Mouse (Mus musculus) thymus, adult 2 months (tissue): Measurements from ENCODE around the gene Smarcc2. TPM values are rescaled to one million over a fixed set of nuclear protein-coding genes. Genes with fewer than 3 reads are reported as not detected.

ENCODE experiments used
- DNase-seq: peaks from one replicate; pipeline ENCODE4 v3.0.0; 2021
- H3K27ac ChIP-seq: fragments of 200-500 bp; 2 replicates; pipeline ENCODE4 v1.5.1; 2012; ENCODE audit warnings: low read length, control low read depth; ENCODE audit not compliant: control insufficient read depth, insufficient read depth
- H3K27me3 ChIP-seq: fragments of 200-500 bp; 2 replicates; pipeline ENCODE4 v1.6.1; 2012; ENCODE audit warnings: mild to moderate bottlenecking, low read length, moderate library complexity, mixed read lengths; ENCODE audit not compliant: control insufficient read depth, insufficient read depth
- H3K36me3 ChIP-seq: fragments of 200-500 bp; 2 replicates; pipeline ENCODE4 v1.6.1; 2012; ENCODE audit warnings: mild to moderate bottlenecking, low read length, moderate library complexity; ENCODE audit not compliant: control insufficient read depth, insufficient read depth
- H3K4me1 ChIP-seq: fragments of 200-500 bp; replicated peaks from 2 replicates; pipeline ENCODE4 v1.6.1; 2012; ENCODE audit warnings: low read length; ENCODE audit not compliant: control insufficient read depth, insufficient read depth
- H3K4me3 ChIP-seq: fragments of 200-500 bp; 2 replicates; pipeline ENCODE4 v1.5.1; 2012; ENCODE audit warnings: mild to moderate bottlenecking, low read length, control low read depth, moderate library complexity; ENCODE audit not compliant: control insufficient read depth, insufficient read depth
- CTCF ChIP-seq: fragments of 200-500 bp; IDR thresholded peaks from 2 replicates; pipeline ENCODE4 v1.5.1; 2012; ENCODE audit warnings: mild to moderate bottlenecking, control low read depth, low read length, moderate library complexity, borderline replicate concordance; ENCODE audit not compliant: control insufficient read depth, poor library complexity, insufficient read depth; ENCODE audit errors: extremely low read depth
- POLR2A ChIP-seq: fragments of 200-500 bp; IDR thresholded peaks from 2 replicates; pipeline ENCODE4 v1.6.1; 2012; ENCODE audit warnings: mild to moderate bottlenecking, low read length, control low read depth, moderate library complexity; ENCODE audit not compliant: control insufficient read depth, poor library complexity, insufficient read depth; ENCODE audit errors: extremely low read depth
- WGBS: fragments of 180-500 bp; shearing (Covaris S2); methylation state at CpG from one replicate; pipeline ENCODE4 v1.1.7; 2018; 5-methylcytosine and 5-hydroxymethylcytosine counted together
- polyA plus RNA-seq: library from polyadenylated mRNA; depleted of rRNA; stranded (reverse); fragments of >200 nt; gene quantifications from 2 replicates; pipeline ENCODE4 v1.2.3, GENCODE M21; 2012

Gene Smarcc2
- polyA plus RNA-seq, 1 experiment = 176 TPM

DNA sequence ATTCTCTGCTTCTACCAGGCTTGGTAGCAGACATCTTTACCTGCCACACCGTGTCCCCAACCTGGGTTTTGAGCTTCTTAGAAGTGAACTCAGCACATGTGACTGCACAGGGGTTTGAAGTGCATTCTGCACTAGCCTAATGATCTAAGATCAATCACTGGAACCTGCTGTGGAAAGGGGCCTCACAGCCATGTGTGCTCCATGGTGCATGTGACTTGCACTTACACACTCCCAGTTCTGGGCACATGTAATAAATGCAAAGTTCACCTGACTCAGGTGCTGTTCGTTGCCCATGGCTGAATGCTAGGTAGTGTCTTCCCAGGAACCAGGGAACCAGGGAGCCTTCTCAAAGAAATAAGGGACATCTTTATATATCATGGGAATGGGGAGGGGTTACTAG is 25.6 kb upstream of the Smarcc2 start:
- Histone ChIP-seq H3K27ac (peak overlapping the region; percentile 17; the same call in 1 of the 2 replicates), H3K4me1 (peaks cover 32% of the 10 kb centered on the region), H3K4me3 (no peak overlapping the region), H3K27me3 (no peaks in the 10 kb centered on the region), H3K36me3 (peaks cover 25% of the 10 kb centered on the region)
- no peak for TF ChIP-seq POLR2A
- TF ChIP-seq CTCF = no peak
- WGBS = 98% methylated on average over 2 of the region's 2 CpGs
- DNase-seq = no peak

DNA sequence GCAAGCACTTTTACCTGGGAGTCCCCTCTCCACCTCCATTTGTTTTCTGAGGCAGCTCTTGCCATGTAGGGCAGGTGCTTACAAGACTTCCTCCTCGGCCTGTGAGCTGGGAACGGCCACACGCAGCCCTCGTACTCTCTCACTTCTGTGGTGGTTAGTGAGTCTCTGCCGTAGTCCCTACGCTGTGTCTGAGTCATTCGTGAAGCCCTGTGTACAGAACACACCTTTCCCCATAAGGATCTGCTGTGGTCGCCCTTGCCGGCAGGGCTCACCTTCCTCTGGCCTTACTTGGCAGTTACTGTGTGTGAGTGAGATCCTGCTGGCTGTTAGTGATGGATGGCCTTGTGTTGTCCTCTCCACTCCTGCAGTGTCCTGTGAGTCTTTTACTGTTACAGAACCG is 24.4 kb upstream of the Smarcc2 start:
- H3K27me3 ChIP-seq = no peaks in the 10 kb centered on the region
- peaks cover 35% of the 10 kb centered on the region for H3K4me1 ChIP-seq
- H3K27ac ChIP-seq = peak overlapping the region; percentile 96
- H3K36me3 ChIP-seq = peaks cover 15% of the 10 kb centered on the region
- peak overlapping the region; percentile 13 for H3K4me3 ChIP-seq
- 9% methylated on average over 10 of the region's 10 CpGs for WGBS
- TF ChIP-seq POLR2A (0 out of 2 replicates have a peak, but pooled peaks have one; percentile 22), CTCF (no peak)
- peak; percentile 57 for DNase-seq

GRCm38 (mm10) chr10:128435186-128435823 is 23.7 kb upstream of the Smarcc2 start:
- 86% methylated on average over 17 of the region's 17 CpGs for WGBS
- TF ChIP-seq CTCF (no peak), POLR2A (no peak)
- H3K36me3 ChIP-seq = peaks cover 11% of the 10 kb centered on the region
- no peak overlapping the region for H3K4me3 ChIP-seq
- peaks cover 35% of the 10 kb centered on the region for H3K4me1 ChIP-seq
- peak; percentile 19 for DNase-seq
- H3K27me3 ChIP-seq = no peaks in the 10 kb centered on the region
- peak overlapping the region; percentile 96 for H3K27ac ChIP-seq

DNA sequence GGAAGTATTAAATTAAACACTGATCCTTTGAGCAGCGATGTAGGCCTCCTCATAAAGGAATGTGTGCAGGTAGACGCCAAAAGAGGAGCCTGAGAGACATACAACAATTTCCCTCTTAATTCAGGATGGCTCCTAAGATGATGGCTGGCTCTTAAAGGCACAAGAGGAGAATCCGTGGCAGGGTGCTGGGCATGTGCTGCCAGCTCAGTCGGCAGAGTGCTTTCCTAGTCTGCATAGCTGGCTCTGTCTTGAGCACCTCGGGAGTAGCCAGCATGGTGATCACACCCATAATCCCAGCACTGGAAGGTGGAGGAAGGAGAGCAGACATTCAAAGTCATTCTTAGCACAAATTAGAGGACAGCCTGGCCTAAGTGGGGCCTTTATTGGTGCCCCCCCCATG is 23.2 kb upstream of the Smarcc2 start:
- 64% methylated on average over 5 of the region's 5 CpGs for WGBS
- DNase-seq = no peak

DNA sequence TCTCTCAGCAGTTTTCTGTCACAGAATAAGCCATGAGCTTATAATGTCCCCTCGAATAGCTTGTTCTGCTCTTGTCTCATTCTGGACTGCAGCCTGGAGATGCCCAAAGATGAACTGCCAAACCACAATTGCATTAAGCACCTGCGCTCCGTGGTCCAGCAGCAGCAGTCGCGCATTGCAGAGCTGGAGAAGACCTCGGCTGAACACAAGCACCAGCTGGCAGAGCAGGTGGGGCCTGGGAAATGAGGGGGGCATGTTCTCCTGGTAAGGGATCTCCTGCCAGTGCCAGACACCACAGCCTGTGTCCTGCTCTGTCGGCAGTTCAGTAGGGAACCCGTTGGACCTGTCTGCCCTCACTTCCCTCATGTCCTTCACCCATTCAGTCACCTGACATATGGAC is 22.7 kb upstream of the Smarcc2 start:
- WGBS = 25% methylated on average over 8 of the region's 8 CpGs
- H3K4me3 ChIP-seq = no peak overlapping the region
- peaks cover 35% of the 10 kb centered on the region for H3K4me1 ChIP-seq
- peaks cover 11% of the 10 kb centered on the region for H3K36me3 ChIP-seq
- no peak for DNase-seq
- no peak for TF ChIP-seq POLR2A
- TF ChIP-seq CTCF = no peak
- H3K27ac ChIP-seq = no peak overlapping the region
- no peaks in the 10 kb centered on the region for H3K27me3 ChIP-seq

More for the DNA sequence above, 23.2 kb upstream of the Smarcc2 start:
- Histone ChIP-seq H3K36me3 (peaks cover 11% of the 10 kb centered on the region), H3K4me1 (peaks cover 35% of the 10 kb centered on the region), H3K27ac (peak overlapping the region; percentile 96), H3K4me3 (no peak overlapping the region), H3K27me3 (no peaks in the 10 kb centered on the region)
- TF ChIP-seq POLR2A (no peak), CTCF (no peak)

DNA sequence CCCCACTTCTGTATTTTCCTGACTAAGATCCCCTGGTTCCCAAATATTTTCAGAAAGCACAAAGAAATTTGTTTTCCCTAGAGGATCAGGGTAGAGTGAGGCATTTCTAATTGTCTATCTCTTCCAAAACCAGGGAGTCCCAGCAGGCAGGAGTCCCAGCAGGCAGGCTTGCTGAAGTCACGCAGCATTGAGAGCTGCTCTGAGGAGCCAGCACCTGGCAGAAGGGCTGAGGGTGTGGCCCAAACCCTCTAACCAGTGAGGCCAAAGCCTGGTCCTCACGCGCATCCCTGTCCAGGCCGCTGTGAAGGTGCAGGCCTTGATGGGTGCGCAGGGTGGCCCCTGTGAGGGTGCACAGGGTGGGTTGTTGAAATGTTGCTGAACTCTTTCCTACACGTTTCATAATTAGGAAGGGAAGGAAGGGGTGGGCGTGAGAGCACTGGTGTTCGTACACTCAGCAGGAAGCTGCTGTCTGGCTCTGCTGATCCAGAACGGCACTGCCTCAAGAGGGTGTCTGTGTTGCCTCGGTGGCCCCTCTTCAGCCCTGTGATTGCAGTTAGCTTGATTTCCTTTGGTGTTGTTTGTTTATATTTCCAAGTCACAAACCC is 20.3 kb upstream of the Smarcc2 start:
- Histone ChIP-seq H3K4me1 (peaks cover 32% of the 10 kb centered on the region), H3K36me3 (peaks cover 11% of the 10 kb centered on the region), H3K27ac (peak overlapping the region; percentile 45), H3K27me3 (no peaks in the 10 kb centered on the region), H3K4me3 (no peak overlapping the region)
- WGBS = 71% methylated on average over 10 of the region's 10 CpGs
- peak; percentile 18 for DNase-seq
- TF ChIP-seq CTCF = no peak
- TF ChIP-seq POLR2A = no peak
